Mouse (Mus musculus) C2C12 (cell line): ENCODE results near the gene Ly6g6f.

Experiments
- MAX ChIP-seq: IDR thresholded peaks from one replicate; pipeline ENCODE4 v1.6.1; 2011; ENCODE audit warnings: mild to moderate bottlenecking, control low read depth
- USF1 ChIP-seq: IDR thresholded peaks from one replicate; pipeline ENCODE4 v1.6.1; 2011; ENCODE audit warnings: low read depth, mild to moderate bottlenecking, control low read depth, moderate library complexity

DNA sequence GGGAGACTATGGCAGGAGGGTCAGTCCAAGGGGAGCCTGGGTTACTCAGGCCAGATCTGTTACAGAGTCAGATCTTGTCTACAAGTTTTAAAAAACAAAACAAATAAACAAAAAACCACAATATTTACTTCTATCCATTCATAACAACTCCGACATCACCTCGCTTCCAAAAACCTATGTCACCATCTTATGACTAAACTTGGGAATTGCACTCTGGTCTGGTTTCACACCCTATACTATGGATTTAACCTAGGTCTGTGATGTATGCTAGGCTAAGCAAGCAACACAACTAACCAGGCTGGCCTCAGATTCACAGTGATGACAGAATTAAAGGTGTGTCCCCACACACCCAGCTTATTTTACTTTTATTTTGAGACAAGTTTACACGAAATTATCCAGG, 21.1 kb upstream of the Ly6g6f start:
- TF ChIP-seq MAX (no peak), USF1 (no peak)
